Mouse (Mus musculus) liver, postnatal 0 days (tissue): Measurements from ENCODE around the gene Rgs12. TPM values are rescaled to one million over a fixed set of nuclear protein-coding genes. Genes with fewer than 3 reads are reported as not detected.
A peak's percentile ranks its signal among the peaks of the same experiment; 100 is the strongest.

Source experiments
- ATAC-seq: fragments of 200-750 bp; cut with Nextera tagmentation; 2 replicates; pipeline ENCODE4 v1.8.0; 2017; ENCODE audit warnings: mild to moderate bottlenecking, moderate library complexity
- DNase-seq: peaks from one replicate; pipeline ENCODE4 v3.0.0-alpha.2; 2016
- H3K27ac ChIP-seq: fragments of 300-500 bp; sonication (generic); 2 replicates; pipeline ENCODE4 v1.5.1; 2014; ENCODE audit warnings: antibody characterized with exemption, moderate library complexity, mild to moderate bottlenecking, low read depth
- H3K27me3 ChIP-seq: fragments of 300-500 bp; sonication (generic); 2 replicates; pipeline ENCODE4 v1.6.1; 2014; ENCODE audit warnings: low read length, control low read depth, mixed read lengths; ENCODE audit not compliant: insufficient read depth
- H3K36me3 ChIP-seq: fragments of 300-500 bp; sonication (generic); replicated peaks from 2 replicates; pipeline ENCODE4 v1.6.1; 2014; ENCODE audit warnings: mild to moderate bottlenecking, control low read depth, low read length, moderate library complexity, mixed read lengths; ENCODE audit not compliant: insufficient read depth
- H3K4me1 ChIP-seq: fragments of 300-500 bp; sonication (generic); 2 replicates; pipeline ENCODE4 v1.6.1; 2014; ENCODE audit warnings: antibody characterized with exemption, mild to moderate bottlenecking, control low read depth; ENCODE audit not compliant: insufficient read depth
- H3K4me2 ChIP-seq: fragments of 300-500 bp; sonication (generic); 2 replicates; pipeline ENCODE4 v1.6.1; 2014; ENCODE audit warnings: low read depth, mild to moderate bottlenecking, low read length, moderate library complexity, mixed read lengths
- H3K4me3 ChIP-seq: fragments of 300-500 bp; sonication (generic); 2 replicates; pipeline ENCODE4 v1.5.1; 2014; ENCODE audit warnings: low read depth, low read length
- H3K9ac ChIP-seq: fragments of 300-500 bp; sonication (generic); replicated peaks from 2 replicates; pipeline ENCODE4 v1.6.1; 2014; ENCODE audit warnings: mild to moderate bottlenecking, moderate library complexity
- H3K9me3 ChIP-seq: fragments of 300-500 bp; sonication (generic); 2 replicates; pipeline ENCODE4 v1.6.1; 2016; ENCODE audit warnings: mild to moderate bottlenecking, control low read depth, low read length, mixed read lengths
- CTCF ChIP-seq: sonication (generic); IDR thresholded peaks from 2 replicates; pipeline ENCODE4 v1.5.1; 2016; ENCODE audit warnings: antibody characterized with exemption, low read depth
- EP300 ChIP-seq: IDR thresholded peaks from 2 replicates; pipeline ENCODE4 v1.6.1; 2016; ENCODE audit warnings: antibody characterized with exemption, low read depth, mild to moderate bottlenecking
- WGBS: fragments of 180-500 bp; shearing (Covaris S2); extraction: QIAGEN DNeasy Blood & Tissue Kit; methylation state at CpG from one replicate; pipeline ENCODE4 v1.1.7; 2014; ENCODE audit not compliant: insufficient replicate concordance; 5-methylcytosine and 5-hydroxymethylcytosine counted together
- polyA plus RNA-seq: library from polyadenylated mRNA; unstranded; fragments of >200 nt; fragmentation: Nextera tagmentation; extraction: Ambion mirVana; gene quantifications from 2 replicates; pipeline ENCODE4 v1.2.1, GENCODE M21; 2015

Rgs12 gene
- polyA plus RNA-seq, 1 experiment from 2014 or later, result 7.3 TPM

DNA sequence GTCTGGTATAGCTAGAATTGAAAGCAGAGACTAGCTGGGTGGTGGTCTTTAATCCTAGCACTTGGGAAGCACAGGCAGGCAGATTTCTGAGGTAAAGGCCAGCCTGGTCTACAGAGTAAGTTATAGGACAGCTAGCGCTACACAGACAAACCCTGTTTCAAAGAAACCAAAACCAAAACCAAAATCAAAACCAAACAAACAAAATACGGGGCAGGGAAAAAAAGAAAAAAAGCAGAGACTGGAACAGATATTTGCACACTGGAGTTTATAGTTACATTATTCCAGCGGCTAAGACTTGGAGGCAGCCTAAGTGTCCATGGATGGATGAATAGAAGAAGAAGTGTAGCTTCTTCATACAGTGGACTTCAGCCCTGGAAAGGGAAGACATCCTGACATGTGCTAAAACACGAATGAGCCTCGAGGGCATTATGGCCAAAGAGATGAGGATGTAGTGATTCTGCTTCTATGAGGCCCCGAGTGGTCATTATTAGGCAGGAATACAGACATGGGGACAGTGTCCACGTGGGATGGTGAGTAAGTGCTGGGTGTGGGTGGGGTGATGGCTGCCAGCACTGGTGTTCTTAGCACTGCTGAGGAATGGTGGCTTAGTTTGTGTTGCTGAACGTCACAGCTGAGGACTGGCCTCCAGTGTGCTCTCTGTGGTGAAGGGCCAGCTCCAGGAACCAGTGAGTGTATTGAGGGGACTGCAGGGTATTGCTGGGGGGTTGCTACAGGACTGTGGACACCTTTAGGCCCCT lies 24.5 kb downstream of the Rgs12 start:
- Histone ChIP-seq H3K9me3 (no peaks in the 10 kb centered on the region), H3K27me3 (no peaks in the 10 kb centered on the region), H3K4me1 (peaks cover 29% of the 10 kb centered on the region), H3K9ac (no peak overlapping the region; the same call in 1 of the 2 replicates), H3K27ac (peak overlapping the region; percentile 73; the same call in 1 of the 2 replicates), H3K4me3 (no peak overlapping the region), H3K4me2 (no peak overlapping the region), H3K36me3 (peaks cover 7% of the 10 kb centered on the region; the same call in 1 of the 2 replicates)
- ATAC-seq (no peak), DNase-seq (no peak)
- WGBS, result 75% methylated on average over 8 of the region's 8 CpGs
- TF ChIP-seq CTCF (no peak), EP300 (no peak)

DNA sequence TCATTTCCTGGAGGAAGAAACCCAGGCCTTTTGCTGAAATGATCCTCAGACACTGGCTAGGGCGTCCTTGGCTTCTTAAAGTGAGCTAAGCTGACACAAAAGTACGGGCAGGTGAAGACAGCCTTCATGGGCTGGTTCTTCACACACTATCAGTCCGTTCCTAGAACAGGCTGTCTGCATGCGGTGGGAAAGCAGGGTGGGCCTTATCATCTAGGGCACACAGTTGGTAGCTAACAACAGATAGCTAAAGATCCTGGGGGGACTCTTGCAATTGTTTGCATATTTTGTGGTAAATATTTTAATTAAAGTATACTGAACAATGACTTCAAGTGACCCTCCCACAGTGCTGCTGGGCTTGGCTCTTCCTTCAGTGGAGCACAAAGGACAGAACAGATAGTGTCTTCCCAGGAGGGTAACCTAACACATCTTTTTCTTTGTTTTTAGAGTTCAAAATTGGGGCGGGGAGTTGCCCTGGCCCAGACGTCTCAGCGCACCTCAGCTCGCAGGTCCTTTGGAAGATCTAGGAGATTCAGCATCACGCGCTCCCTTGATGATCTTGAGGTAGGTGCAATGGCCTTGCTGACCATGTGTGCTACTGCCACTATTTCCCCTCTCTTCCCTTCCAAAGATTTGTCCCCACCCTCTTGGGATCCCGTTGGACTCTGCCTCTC lies 25.7 kb downstream of the Rgs12 start:
- peak overlapping the region; percentile 73 for H3K27ac ChIP-seq
- TF ChIP-seq EP300 (peak; percentile 96), CTCF (no peak)
- peaks cover 7% of the 10 kb centered on the region; the same call in 1 of the 2 replicates for H3K36me3 ChIP-seq
- H3K4me1 ChIP-seq, result peaks cover 29% of the 10 kb centered on the region
- ATAC-seq (peak; percentile 89), DNase-seq (no peak)
- WGBS, result 44% methylated on average over 11 of the region's 11 CpGs
- H3K27me3 ChIP-seq, result no peaks in the 10 kb centered on the region
- no peaks in the 10 kb centered on the region for H3K9me3 ChIP-seq
- H3K4me3 ChIP-seq, result no peak overlapping the region
- peak overlapping the region; percentile 58 for H3K4me2 ChIP-seq
- peak overlapping the region; percentile 41 for H3K9ac ChIP-seq

DNA sequence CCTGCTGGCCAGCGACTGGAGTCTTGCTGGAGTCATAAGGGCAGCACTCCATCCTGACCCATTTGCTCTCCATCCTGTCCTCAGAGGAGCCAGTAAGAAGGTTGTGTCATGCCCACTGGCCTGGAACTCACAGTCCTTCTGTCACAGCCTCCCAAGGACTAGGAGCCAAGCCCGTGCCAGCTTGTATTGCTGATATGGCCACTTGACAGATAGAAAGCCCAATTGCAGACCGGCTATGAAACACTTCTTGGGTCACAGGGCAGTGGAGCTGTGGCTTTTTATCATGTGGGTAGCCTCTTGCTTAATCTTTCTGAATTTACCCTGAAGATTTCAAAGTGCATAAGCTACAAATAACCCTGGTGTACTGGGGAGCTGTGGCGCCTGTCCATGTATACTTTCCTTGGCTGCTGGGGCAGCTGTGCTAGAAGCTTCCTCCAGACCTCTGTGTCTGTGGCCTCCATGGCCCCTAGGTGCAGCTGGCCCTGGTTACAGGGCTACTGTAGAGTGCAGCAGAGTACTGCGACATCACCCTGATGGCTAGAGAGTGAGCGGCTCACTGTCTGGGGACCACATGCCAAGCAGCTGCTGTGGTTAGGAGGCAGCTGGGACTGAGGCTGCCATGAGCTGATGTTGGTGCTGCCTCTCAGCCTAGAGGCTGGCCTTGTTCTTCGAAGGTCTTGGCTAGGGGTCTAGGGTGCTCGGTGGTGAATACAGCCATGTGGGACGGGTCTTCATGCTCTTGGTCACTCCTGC lies 27.5 kb downstream of the Rgs12 start:
- Histone ChIP-seq H3K27me3 (no peaks in the 10 kb centered on the region), H3K4me2 (peak overlapping the region; percentile 58), H3K4me1 (peaks cover 26% of the 10 kb centered on the region), H3K9me3 (no peaks in the 10 kb centered on the region), H3K36me3 (peaks cover 7% of the 10 kb centered on the region; the same call in 1 of the 2 replicates), H3K4me3 (peak overlapping the region; percentile 4; the same call in 1 of the 2 replicates), H3K27ac (peak overlapping the region; percentile 46; the same call in 1 of the 2 replicates), H3K9ac (peak overlapping the region; percentile 42; the same call in 1 of the 2 replicates)
- WGBS, result 65% methylated on average over 9 of the region's 9 CpGs
- peak; percentile 55; the same call in 1 of the 2 replicates for TF ChIP-seq EP300
- no peak for TF ChIP-seq CTCF
- ATAC-seq, result peak; percentile 52
- DNase-seq, result no peak

DNA sequence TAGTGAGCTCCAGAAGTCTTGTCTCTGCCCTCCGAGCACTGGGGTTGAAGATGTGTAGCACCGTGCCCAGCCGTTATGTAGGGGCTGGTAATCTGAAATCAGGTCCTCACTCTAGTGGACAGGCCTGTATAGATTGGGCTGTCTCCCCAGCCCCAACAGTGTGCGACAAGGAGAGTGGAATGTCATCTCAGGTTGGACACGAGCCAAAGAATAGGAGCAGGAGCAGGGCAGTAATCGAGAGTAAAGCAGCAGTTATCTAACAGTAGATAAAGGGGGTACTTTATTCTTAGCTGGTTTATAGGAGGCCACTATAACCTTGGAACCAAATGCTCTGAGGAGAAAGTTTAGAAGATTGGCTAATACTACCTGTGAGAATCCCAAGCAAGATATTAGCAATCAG lies 30.9 kb downstream of the Rgs12 start:
- Histone ChIP-seq H3K27ac (no peak overlapping the region), H3K36me3 (peaks cover 15% of the 10 kb centered on the region), H3K4me1 (peaks cover 13% of the 10 kb centered on the region), H3K4me3 (no peak overlapping the region), H3K9me3 (no peaks in the 10 kb centered on the region), H3K27me3 (no peaks in the 10 kb centered on the region), H3K4me2 (peak overlapping the region; percentile 11; the same call in 1 of the 2 replicates), H3K9ac (no peak overlapping the region)
- TF ChIP-seq EP300 (no peak), CTCF (no peak)
- 44% methylated on average over 6 of the region's 6 CpGs for WGBS
- DNase-seq (no peak), ATAC-seq (no peak)

DNA sequence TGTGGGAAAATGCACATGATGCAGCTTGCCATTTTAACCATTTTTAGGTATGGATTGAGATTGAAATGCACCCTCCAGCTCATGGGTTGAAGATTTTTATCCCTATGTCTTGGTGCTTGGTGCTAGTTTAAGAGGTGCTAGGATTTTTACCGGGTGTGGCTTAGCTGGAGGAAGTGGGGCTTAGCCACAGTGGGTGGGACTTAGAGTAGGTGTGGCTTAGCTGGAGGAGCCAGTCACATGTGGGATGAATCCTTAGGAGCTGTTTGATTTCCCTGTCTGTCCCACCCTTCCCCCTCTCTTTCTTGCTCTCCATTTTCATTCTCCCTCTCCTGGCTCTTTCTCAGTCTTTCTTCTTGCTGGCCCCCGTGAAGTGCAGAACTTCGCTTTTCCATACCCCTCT lies 32.5 kb downstream of the Rgs12 start:
- TF ChIP-seq CTCF, result no peak
- TF ChIP-seq EP300, result no peak
- Histone ChIP-seq H3K9ac (no peak overlapping the region), H3K9me3 (no peaks in the 10 kb centered on the region), H3K27ac (no peak overlapping the region), H3K4me3 (no peak overlapping the region), H3K4me1 (peaks cover 10% of the 10 kb centered on the region), H3K27me3 (no peaks in the 10 kb centered on the region), H3K36me3 (peaks cover 9% of the 10 kb centered on the region; the same call in 1 of the 2 replicates), H3K4me2 (no peak overlapping the region)
- 70% methylated on average over 3 of the region's 3 CpGs for WGBS
- DNase-seq, result no peak
- no peak for ATAC-seq
